Mouse (Mus musculus): ENCODE results near the gene Zp1. TPM values are rescaled to one million over a fixed set of nuclear protein-coding genes. Genes with fewer than 3 reads are reported as not detected.
A peak's percentile ranks its signal among the peaks of the same experiment; 100 is the strongest.

Gene Zp1
- not detected in 2 replicates for polyA plus RNA-seq (2014; fragmentation: Nextera tagmentation; extraction: Ambion mirVana)

- Histone ChIP-seq H3K9ac (ENCODE audit: low read depth, low read length) (no peak within 1 kb of the TSS), H3K9me3 (replicated peaks; ENCODE audit: control insufficient read depth, low read length) (no peaks in the 10 kb centered on the region), H3K4me3 (ENCODE audit: low read depth, low read length) (no peak within 1 kb of the TSS), H3K27me3 (ENCODE audit: control insufficient read depth, insufficient read depth, low read length) (0 out of 2 replicates have a peak, but pooled peaks cover 2% of the 10 kb centered on the region), H3K4me2 (no peak within 1 kb of the TSS), H3K36me3 (ENCODE audit: control insufficient read depth, insufficient read depth, low read length) (no peaks in the 10 kb centered on the region), H3K27ac (ENCODE audit: low read depth, low read length) (no peak within 1 kb of the TSS), H3K4me1 (ENCODE audit: control insufficient read depth, insufficient read depth, low read length) (peaks cover 3% of the 10 kb centered on the region; the same call in 1 of the 2 replicates)
- ATAC-seq (replicated peaks; ENCODE audit: insufficient number of reproducible peaks, low FRiP score, low TSS enrichment) = no peak
- WGBS (ENCODE audit: insufficient replicate concordance) = 66% methylated on average over 2 of the region's 2 CpGs
Observed at GRCm38 (mm10) chr19:10920532-10920931, at the start of gene Zp1. Gene Zp1 (minus strand): TSS chr19:10920632.

- ATAC-seq (replicated peaks; ENCODE audit: insufficient number of reproducible peaks, low FRiP score, low TSS enrichment) = no peak
Observed at GRCm38 (mm10) chr19:10968578-10968977, 48.1 kb upstream of the Zp1 start.

DNA sequence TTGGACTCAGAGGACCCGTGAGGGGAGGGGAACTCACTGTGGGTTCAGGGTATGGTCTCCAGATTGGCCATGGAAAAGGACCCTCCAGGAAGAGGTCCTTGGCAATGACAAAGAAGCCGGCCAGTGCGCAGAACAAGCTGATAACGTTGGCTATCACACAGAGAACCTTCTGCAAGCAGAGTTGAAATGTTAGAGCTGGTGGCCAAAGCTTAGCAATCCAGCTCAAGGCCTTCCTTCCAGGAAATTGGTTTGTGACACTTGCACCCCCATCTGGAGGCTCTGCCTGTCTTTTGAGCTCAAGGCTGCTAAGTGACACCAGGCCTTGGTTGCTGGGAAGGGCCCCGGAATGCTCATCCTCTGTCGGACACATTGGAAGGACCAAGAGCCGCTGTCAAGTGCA is 45.3 kb upstream of the Zp1 start:
- Histone ChIP-seq H3K27ac (ENCODE audit: low read depth, low read length) (no peak overlapping the region), H3K9me3 (replicated peaks; ENCODE audit: control insufficient read depth, low read length) (no peaks in the 10 kb centered on the region), H3K4me1 (ENCODE audit: control insufficient read depth, insufficient read depth, low read length) (no peaks in the 10 kb centered on the region), H3K36me3 (ENCODE audit: control insufficient read depth, insufficient read depth, low read length) (no peaks in the 10 kb centered on the region), H3K27me3 (ENCODE audit: control insufficient read depth, insufficient read depth, low read length) (no peaks in the 10 kb centered on the region), H3K9ac (ENCODE audit: low read depth, low read length) (no peak overlapping the region), H3K4me3 (ENCODE audit: low read depth, low read length) (no peak overlapping the region), H3K4me2 (no peak overlapping the region)
- WGBS (ENCODE audit: insufficient replicate concordance) = 83% methylated on average over 7 of the region's 7 CpGs
- ATAC-seq (replicated peaks; ENCODE audit: insufficient number of reproducible peaks, low FRiP score, low TSS enrichment) = no peak

More at GRCm38 (mm10) chr19:10968578-10968977, 48.1 kb upstream of the Zp1 start:
- 80% methylated on average over 7 of the region's 7 CpGs for WGBS (ENCODE audit: insufficient replicate concordance)
- Histone ChIP-seq H3K4me2 (no peak overlapping the region), H3K4me3 (ENCODE audit: low read depth, low read length) (no peak overlapping the region), H3K36me3 (ENCODE audit: control insufficient read depth, insufficient read depth, low read length) (no peaks in the 10 kb centered on the region), H3K4me1 (ENCODE audit: control insufficient read depth, insufficient read depth, low read length) (no peaks in the 10 kb centered on the region), H3K27ac (ENCODE audit: low read depth, low read length) (no peak overlapping the region), H3K9ac (ENCODE audit: low read depth, low read length) (no peak overlapping the region), H3K9me3 (replicated peaks; ENCODE audit: control insufficient read depth, low read length) (peaks cover 5% of the 10 kb centered on the region; the same call in 1 of the 2 replicates), H3K27me3 (ENCODE audit: control insufficient read depth, insufficient read depth, low read length) (no peaks in the 10 kb centered on the region)

DNA sequence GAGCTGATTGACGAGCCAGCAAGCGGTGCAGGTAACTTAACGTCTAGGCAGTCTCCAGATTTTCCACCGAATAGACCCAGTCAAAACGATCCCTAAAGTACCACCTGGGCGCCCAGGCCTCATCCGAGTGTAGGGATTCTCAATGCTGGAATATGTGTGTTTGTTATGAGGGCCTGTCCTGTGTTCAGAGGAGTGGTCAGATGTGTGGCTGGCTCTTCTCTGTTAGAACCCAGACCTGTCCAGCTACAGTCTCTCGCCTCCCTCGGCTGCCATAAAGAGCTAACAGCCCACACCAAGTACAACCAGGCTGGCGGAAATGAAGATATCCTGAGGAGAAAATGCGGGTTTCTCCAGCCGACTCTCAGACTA is 39.5 kb upstream of the Zp1 start:
- no peak overlapping the region for H3K4me3 ChIP-seq (ENCODE audit: low read depth, low read length)
- ATAC-seq (replicated peaks; ENCODE audit: insufficient number of reproducible peaks, low FRiP score, low TSS enrichment) = no peak
- H3K27ac ChIP-seq (ENCODE audit: low read depth, low read length) = no peak overlapping the region
- 43% methylated on average over 12 of the region's 12 CpGs for WGBS (ENCODE audit: insufficient replicate concordance)
- no peaks in the 10 kb centered on the region for H3K27me3 ChIP-seq (ENCODE audit: control insufficient read depth, insufficient read depth, low read length)
- H3K9me3 ChIP-seq (replicated peaks; ENCODE audit: control insufficient read depth, low read length) = no peaks in the 10 kb centered on the region
- H3K4me1 ChIP-seq (ENCODE audit: control insufficient read depth, insufficient read depth, low read length) = no peaks in the 10 kb centered on the region
- peak overlapping the region; percentile 22; the same call in 1 of the 2 replicates for H3K9ac ChIP-seq (ENCODE audit: low read depth, low read length)
- H3K4me2 ChIP-seq = no peak overlapping the region
- H3K36me3 ChIP-seq (ENCODE audit: control insufficient read depth, insufficient read depth, low read length) = no peaks in the 10 kb centered on the region

DNA sequence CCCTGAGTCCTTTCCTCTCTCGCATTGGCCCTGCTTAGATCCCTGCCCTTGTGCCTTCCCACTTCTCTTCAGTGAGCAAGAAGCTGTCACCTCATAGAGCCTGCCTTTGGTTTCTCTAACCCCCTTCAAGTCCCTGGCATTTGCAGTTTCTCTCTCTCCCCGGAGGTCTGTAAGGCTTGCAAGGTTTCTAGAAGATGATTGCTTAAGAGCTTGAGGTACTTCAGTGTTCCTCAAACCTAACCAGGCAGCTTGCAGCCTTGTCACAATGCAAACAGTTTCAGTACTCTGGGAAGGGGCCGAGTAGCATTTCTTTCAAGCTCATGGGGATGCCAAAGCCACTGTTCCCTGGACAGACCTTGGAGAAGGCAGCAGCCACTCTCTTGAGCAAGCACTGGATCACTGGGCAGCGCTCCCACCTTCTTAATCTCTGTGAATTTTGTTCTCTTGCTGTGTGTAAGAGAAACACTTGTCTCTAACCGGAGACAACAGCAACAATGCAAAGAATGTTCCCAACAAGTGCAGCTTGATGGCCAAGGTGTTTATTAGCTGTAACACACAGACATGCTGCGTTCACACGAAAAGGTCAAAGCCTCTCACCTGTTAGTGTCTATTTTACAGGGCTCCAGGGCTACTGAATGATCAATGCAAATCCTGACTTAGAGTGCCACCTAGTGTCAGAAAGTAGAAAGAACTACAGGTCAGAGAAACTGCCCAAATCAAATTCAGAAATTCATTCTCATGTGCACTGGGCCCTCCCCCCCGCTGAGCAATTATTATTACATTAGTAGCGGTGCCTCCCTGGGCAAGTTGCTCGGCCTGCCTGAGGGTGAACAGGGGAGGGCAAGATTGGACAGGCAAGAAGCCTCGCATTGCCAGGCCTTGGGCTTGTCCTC is 38.9 kb upstream of the Zp1 start:
- Histone ChIP-seq H3K27ac (ENCODE audit: low read depth, low read length) (no peak overlapping the region), H3K27me3 (ENCODE audit: control insufficient read depth, insufficient read depth, low read length) (no peaks in the 10 kb centered on the region), H3K36me3 (ENCODE audit: control insufficient read depth, insufficient read depth, low read length) (no peaks in the 10 kb centered on the region), H3K4me3 (ENCODE audit: low read depth, low read length) (no peak overlapping the region), H3K4me2 (no peak overlapping the region), H3K9ac (ENCODE audit: low read depth, low read length) (no peak overlapping the region), H3K4me1 (ENCODE audit: control insufficient read depth, insufficient read depth, low read length) (no peaks in the 10 kb centered on the region), H3K9me3 (replicated peaks; ENCODE audit: control insufficient read depth, low read length) (no peaks in the 10 kb centered on the region)
- no peak for ATAC-seq (replicated peaks; ENCODE audit: insufficient number of reproducible peaks, low FRiP score, low TSS enrichment)
- WGBS (ENCODE audit: insufficient replicate concordance) = 32% methylated on average over 11 of the region's 11 CpGs

DNA sequence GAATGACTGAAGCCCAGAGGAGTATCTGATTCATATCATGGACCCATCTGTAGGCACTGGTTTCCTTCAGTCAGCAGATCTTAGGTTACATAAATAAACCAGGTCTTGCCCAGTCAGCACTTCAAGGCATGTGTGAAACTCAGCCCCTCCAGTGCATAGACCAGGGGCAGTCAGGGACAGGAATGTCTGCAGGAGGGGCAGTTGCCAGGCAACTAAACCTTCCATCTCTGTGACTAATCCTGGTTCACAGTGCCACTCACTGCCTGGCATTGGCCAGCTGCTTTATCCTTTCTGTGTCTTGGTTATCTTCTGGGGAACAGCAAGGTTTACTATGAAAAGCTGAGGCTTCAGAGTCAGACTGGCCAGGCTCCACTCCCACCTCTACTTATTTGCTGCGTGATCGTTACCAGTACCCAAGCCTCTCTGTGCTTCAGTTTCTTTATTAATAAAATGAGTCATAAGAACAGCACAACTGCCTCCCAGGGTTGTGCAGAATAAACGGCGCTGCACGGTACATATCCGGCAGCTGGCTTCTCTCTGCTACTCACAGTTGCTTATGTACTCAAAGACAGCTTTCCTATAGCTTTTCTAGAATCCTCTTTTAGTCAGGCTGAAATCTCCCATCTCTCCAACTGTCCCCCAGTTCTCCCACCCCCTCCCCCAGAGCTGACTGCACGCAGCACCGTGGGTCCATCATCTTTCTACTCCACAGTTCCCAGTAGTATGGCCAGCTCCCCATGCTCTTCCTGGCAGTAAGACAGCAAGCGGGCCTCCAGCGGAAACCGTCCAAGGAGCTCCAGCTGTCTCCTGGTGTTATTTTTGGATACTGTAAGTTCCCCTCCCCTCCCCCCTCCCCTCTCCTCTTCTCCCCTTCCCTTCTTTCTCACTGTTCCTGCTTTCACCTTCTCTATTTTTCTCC is 31.8 kb upstream of the Zp1 start:
- no peaks in the 10 kb centered on the region for H3K36me3 ChIP-seq (ENCODE audit: control insufficient read depth, insufficient read depth, low read length)
- H3K4me1 ChIP-seq (ENCODE audit: control insufficient read depth, insufficient read depth, low read length) = peaks cover 19% of the 10 kb centered on the region
- 48% methylated on average over 11 of the region's 11 CpGs for WGBS (ENCODE audit: insufficient replicate concordance)
- no peaks in the 10 kb centered on the region for H3K27me3 ChIP-seq (ENCODE audit: control insufficient read depth, insufficient read depth, low read length)
- peak overlapping the region; percentile 34 for H3K4me2 ChIP-seq
- peak overlapping the region; percentile 52 for H3K27ac ChIP-seq (ENCODE audit: low read depth, low read length)
- no peak for ATAC-seq (replicated peaks; ENCODE audit: insufficient number of reproducible peaks, low FRiP score, low TSS enrichment)
- no peak overlapping the region for H3K4me3 ChIP-seq (ENCODE audit: low read depth, low read length)
- no peak overlapping the region for H3K9ac ChIP-seq (ENCODE audit: low read depth, low read length)
- no peaks in the 10 kb centered on the region for H3K9me3 ChIP-seq (replicated peaks; ENCODE audit: control insufficient read depth, low read length)

- peak overlapping the region; percentile 59 for H3K27ac ChIP-seq (ENCODE audit: low read depth, low read length)
- H3K27me3 ChIP-seq (ENCODE audit: control insufficient read depth, insufficient read depth, low read length) = no peaks in the 10 kb centered on the region
- no peak for ATAC-seq (replicated peaks; ENCODE audit: insufficient number of reproducible peaks, low FRiP score, low TSS enrichment)
- H3K9me3 ChIP-seq (replicated peaks; ENCODE audit: control insufficient read depth, low read length) = no peaks in the 10 kb centered on the region
- H3K4me1 ChIP-seq (ENCODE audit: control insufficient read depth, insufficient read depth, low read length) = peaks cover 25% of the 10 kb centered on the region
- H3K4me2 ChIP-seq = peak overlapping the region; percentile 100
- H3K9ac ChIP-seq (ENCODE audit: low read depth, low read length) = peak overlapping the region; percentile 58; the same call in 1 of the 2 replicates
- H3K4me3 ChIP-seq (ENCODE audit: low read depth, low read length) = peak overlapping the region; percentile 80
- 36% methylated on average over 9 of the region's 9 CpGs for WGBS (ENCODE audit: insufficient replicate concordance)
- peaks cover 5% of the 10 kb centered on the region; the same call in 1 of the 2 replicates for H3K36me3 ChIP-seq (ENCODE audit: control insufficient read depth, insufficient read depth, low read length)
Observed at GRCm38 (mm10) chr19:10949558-10949957, 29.1 kb upstream of the Zp1 start.

DNA sequence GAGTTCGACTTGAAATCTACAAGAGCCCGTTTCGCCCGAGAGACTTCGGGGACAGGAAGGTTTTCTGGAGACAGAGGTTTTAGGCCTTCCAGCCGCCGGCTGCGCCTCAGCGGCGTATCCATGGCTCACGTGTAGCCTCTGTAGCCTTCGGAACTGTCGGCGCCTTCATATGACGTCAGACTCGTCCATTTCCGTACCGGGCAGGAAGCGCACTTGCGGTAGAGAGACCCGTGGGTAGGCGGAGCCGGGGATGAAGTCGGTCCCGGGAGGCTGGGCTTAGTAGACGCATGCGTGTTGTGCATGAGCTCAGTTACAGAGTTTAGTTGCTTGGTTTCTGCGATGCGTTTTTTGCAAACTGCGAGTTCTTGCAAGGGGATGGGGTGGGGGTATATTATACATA is 28.7 kb upstream of the Zp1 start, which contains the start of gene Ccdc86:
Gene Ccdc86 (minus strand): TSS at position 155 of the 400 bp plus-strand sequence.
- Histone ChIP-seq H3K36me3 (ENCODE audit: control insufficient read depth, insufficient read depth, low read length) (peaks cover 10% of the 10 kb centered on the region; the same call in 1 of the 2 replicates), H3K27ac (ENCODE audit: low read depth, low read length) (peak within 1 kb of the TSS; percentile 59), H3K4me1 (ENCODE audit: control insufficient read depth, insufficient read depth, low read length) (peaks cover 25% of the 10 kb centered on the region), H3K9ac (ENCODE audit: low read depth, low read length) (peak within 1 kb of the TSS; percentile 85), H3K4me3 (ENCODE audit: low read depth, low read length) (peak within 1 kb of the TSS; percentile 80), H3K27me3 (ENCODE audit: control insufficient read depth, insufficient read depth, low read length) (no peaks in the 10 kb centered on the region), H3K9me3 (replicated peaks; ENCODE audit: control insufficient read depth, low read length) (no peaks in the 10 kb centered on the region), H3K4me2 (peak within 1 kb of the TSS; percentile 100)
- peak; percentile 90 for ATAC-seq (replicated peaks; ENCODE audit: insufficient number of reproducible peaks, low FRiP score, low TSS enrichment)
- under 1% methylated on average over 30 of the region's 30 CpGs for WGBS (ENCODE audit: insufficient replicate concordance)
